Mouse (Mus musculus) lung, postnatal 0 days (tissue): ENCODE results near the gene Gsg1l2.
A peak's percentile ranks its signal among the peaks of the same experiment; 100 is the strongest.

Source experiments
- CTCF ChIP-seq: IDR thresholded peaks from 2 replicates; pipeline ENCODE4 v1.5.1; 2016; ENCODE audit warnings: antibody characterized with exemption, mild to moderate bottlenecking
- EP300 ChIP-seq: IDR thresholded peaks from 2 replicates; pipeline ENCODE4 v1.6.1; 2016; ENCODE audit warnings: antibody characterized with exemption, mild to moderate bottlenecking, control low read depth

- no peak for TF ChIP-seq CTCF
- TF ChIP-seq EP300 = peak; percentile 66
These were observed 54.1 kb downstream of the Gsg1l2 start for GRCm38 (mm10) chr11:67828360-67829059.
